Mouse (Mus musculus) MEL-GATA-1-ER (cell line): ENCODE measurements around the gene Fam3c.
"Not testable (repeated sequence)": the region's sequence is repeated elsewhere in the genome, so short reads cannot be mapped to it uniquely, and the experiment has no call there.

ENCODE experiments used
- DNase-seq: peaks from one replicate; pipeline ENCODE4 v3.0.0-alpha.2; 2012; ENCODE audit warnings: low read depth; ENCODE audit errors: extremely low read depth

Fam3c gene

DNA sequence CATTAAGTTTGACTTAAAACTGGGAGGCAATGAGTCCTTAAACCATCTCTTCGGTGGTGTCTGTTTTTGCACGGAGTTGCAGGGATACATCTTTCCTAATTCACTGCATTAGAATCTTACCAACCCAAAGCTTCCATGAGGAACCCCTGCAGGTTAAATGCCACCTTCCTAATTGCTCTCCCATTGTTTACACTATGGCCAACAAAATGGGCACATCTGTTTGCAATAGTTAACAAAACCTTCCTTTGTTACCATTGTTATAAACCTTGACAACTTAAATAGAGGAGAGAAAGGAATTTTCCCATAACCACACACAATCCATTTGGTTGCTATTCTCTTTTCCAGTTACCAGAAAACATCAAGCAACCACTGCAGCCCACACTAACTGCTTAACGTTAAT is 62.1 kb downstream of the Fam3c start:
- no peak for DNase-seq

DNA sequence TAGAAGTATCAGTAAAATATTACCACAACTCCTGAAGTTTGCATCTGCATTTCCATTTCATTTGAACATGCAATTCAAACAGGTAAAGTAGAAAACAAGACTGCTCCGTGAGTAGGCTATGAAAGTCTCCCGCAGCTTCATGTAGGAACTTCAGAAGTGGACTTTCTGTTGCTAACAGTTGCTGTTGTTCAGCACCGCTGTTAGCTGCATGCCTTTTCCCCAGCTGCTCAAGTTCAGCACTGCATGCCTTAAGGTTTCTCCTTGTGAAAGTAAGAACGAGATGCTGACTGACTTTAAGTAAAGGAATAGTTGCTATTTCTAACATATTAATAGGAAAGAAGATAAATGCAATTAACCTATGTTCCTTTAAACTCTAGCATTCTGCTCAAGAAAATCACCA is 64.0 kb downstream of the Fam3c start:
- DNase-seq, result no peak

DNA sequence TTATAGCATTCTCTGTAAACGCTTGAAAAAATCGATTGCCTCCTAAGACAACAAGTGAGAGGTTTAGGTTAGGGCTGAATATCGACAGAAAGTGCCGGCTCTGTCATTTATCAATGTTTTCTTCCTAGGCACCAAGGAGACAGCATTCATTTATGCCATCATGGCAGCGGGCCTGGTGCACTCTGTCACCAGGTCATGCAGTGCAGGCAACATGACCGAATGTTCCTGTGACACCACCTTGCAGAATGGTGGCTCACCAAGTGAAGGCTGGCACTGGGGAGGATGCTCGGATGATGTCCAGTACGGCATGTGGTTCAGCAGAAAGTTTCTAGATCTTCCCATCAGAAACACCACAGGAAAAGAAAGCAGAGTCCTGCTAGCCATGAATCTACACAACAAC is 65.3 kb downstream of the Fam3c start:
- DNase-seq, result no peak

DNA sequence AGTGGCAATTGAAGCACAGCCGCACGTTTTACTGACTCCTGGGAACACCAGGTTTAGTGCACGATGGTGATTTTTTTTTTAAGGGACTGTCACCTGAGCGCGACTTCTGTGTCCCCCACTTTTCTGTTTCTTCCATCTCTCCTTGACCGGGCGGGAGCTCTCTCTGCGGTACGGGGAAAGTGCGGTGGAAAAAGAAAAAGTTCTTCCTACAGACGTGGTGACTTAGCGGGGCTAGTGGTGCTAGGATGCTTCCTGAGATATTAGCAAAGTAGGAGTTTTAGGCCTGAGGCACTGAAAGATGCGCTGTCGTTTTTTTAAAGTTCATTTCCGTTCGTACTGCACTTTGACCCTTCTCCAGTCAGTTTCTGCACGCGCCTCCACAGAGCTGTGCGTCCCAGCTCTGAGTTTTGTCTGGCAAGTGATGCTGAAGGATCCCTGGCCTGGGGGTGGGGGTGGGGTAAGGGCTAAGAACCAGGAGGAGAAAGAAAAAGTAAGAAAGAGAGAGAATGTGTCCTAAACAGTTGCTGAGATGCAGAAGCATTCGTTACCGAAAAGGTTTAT is 66.5 kb downstream of the Fam3c start:
- no peak for DNase-seq

DNA sequence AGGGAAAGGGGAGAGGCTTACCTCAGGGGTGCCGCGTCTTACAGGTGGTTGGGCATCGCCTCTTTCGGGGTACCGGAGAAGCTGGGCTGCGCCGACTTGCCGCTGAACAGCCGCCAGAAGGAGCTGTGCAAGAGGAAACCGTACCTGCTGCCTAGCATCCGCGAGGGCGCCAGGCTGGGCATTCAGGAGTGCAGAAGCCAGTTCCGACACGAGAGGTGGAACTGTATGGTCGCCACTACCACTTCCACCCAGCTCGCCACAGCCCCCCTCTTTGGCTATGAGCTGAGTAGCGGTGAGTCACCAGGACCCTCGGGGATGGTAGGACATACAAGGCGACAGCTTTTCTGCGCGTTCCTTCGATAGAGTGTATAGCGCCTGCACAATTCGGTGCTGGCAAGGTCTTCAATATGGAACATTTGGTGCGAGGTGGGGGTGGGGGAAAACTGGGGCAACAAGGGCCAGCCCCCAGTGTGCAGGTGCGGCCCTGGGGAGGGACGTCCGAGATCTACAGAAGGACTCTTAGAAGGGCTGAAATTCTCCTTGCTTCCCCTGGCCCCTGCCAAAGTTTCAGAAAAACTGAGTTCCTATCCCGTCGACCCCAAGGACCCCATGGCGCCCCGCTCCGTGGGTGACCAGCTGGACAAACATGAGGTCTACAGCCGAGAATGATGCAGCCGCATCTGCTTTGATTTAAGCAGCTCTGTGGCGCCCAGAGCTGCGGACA is 67.1 kb downstream of the Fam3c start:
- no peak for DNase-seq

DNA sequence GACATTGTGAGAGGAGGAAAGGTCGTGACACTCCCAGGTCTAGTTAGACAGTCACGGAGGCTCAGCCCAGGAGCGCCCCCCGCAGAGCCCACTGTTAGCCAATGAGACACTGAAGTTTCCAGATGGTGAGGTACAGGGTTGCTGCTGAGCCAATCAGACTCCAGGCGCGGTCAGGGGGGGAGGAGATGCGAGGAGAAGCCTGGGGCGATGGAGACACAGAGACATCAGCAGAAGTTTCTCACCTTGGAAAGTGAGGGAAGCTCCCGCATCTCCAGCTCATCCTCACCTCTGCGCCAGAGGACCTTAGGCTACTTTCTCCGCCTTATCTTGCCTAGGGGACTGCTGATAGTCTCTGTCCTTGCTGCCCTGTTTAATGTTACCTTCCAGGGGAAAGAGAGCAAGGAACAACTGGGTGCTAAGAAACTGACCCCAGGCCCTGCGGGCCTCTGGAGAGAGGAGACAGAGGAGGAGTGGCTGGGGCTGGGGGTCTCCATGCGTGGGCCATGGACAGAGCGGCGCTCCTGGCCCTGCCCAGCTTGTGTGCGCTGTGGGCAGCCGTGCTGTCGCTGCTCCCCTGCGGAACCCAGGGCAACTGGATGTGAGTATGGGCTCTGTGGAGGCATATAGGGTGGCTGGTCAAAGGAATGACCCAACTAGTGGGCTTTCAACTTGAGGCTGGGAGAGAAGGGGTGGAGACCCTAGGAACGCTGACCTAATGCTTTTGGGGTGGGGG is 67.9 kb downstream of the Fam3c start, which contains the start of gene Wnt16:
Gene Wnt16, plus strand, starts transcription at position 224 of the 733 bp plus-strand sequence.
- no peak for DNase-seq

DNA sequence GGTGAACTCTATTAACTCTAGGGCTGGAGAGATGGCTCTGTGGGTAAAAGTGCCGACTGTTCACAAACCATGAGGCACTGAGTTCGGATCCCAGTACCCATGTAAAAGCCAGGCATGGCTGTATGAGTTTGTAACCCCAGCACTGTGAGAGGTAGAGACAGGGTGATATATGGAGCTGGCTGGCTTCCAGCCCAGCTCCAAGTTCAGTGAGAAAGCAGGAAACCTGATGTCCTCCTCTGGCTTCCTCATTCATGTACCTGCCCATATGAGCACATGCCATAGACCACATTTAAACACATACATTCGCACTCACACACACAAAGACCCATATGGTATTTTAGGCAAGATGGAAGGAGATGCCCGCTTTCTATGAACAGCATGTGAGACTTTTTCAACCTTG is 73.6 kb downstream of the Fam3c start:
- no peak for DNase-seq

DNA sequence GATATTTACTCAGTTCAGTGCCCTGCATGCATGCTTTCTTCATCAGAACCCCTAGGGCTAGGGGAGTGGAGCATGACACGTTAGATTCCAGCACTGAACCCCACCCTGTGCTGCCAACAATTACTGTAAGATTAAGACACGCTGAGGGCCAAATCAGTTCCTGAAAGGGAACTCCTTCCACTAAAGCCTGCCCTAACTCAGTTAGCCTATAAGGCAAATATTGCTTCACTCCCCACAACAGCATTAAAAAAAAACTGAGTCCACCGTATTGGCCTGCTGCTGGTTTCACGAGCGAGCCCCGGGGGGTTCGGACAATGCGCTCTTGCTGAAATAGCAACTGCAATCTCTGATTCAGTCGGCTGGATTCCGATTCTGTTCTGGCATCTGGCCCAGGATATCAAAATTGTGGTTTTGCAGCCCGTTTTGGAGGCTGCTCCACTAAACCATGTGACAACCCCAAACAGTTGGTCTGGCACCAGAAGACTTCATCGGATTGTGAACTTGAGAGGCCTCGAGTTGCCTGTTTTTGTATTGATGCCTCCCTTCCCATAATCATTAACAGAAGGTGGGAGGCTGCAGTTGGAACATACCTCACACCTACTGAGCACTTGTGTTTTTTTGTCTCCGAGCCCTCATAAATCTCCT is 75.7 kb downstream of the Fam3c start:
- no peak for DNase-seq

DNA sequence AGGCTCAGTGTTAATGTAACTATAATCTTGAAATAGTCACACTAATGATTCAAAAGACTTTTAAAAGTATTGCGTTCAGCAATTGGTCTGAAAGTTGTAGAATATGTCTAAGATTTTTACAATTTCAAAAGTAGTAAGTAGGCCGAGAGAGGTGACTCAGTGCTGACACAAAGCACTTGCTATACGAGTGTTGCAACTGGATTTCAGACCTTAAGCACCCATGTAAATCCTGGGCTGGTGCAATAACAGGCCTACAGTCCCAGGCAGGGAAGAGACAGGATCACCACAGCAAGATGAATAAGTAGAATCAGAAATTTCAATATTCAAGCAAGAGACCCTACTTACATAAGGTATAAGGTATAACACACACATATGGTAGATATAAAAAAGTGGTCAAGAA is 78.1 kb downstream of the Fam3c start:
- no peak for DNase-seq

DNA sequence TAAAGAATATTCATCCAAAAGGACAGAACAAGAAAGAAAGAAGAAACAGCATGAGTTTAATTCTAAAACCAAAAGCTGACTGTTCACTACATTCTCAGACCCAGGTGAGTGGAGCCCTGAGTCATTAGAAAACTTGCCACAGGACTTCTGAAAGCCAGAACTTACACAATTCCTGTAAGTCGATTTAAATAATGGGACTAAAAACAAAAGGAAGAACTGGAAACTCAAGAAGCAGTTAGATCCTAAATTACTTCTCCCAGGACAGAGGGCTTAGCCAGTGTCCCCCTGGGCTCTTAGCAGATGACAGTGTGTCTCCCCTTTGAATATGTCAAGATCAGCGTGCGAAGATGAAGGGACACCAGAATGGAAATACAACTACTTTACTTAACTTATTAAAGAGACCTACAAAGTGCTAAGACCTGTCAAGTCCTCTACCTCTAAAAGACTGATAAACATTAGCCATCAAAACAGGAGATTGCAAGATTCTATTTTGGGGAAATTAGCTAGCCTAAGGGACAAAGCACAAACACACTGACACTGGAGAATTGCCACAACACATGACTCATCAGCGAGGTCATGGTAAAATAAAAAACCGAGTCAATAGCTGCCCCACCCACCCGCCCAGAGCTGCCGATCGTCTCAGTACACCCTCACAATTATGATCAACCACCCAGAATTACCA is 86.1 kb downstream of the Fam3c start:
- DNase-seq, result no peak

DNA sequence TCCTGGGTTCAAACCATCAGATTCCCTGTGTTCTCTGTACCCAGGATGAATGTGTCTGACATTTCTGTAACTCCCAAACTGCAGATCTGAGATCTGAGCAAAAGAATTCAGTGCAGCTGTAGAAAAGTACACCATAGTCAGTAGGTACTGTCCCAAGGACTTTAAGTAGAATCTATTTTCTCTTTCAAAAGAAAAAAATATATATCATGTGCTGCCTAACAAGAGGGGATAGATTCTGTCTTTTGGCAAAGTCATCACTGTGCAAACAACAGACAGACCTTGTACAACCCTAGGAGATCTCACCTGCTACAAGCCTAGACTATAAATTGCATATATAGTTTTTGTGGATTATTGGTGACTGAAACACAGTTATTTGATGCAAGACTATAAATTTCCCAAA is 87.4 kb downstream of the Fam3c start:
- DNase-seq, result no peak

DNA sequence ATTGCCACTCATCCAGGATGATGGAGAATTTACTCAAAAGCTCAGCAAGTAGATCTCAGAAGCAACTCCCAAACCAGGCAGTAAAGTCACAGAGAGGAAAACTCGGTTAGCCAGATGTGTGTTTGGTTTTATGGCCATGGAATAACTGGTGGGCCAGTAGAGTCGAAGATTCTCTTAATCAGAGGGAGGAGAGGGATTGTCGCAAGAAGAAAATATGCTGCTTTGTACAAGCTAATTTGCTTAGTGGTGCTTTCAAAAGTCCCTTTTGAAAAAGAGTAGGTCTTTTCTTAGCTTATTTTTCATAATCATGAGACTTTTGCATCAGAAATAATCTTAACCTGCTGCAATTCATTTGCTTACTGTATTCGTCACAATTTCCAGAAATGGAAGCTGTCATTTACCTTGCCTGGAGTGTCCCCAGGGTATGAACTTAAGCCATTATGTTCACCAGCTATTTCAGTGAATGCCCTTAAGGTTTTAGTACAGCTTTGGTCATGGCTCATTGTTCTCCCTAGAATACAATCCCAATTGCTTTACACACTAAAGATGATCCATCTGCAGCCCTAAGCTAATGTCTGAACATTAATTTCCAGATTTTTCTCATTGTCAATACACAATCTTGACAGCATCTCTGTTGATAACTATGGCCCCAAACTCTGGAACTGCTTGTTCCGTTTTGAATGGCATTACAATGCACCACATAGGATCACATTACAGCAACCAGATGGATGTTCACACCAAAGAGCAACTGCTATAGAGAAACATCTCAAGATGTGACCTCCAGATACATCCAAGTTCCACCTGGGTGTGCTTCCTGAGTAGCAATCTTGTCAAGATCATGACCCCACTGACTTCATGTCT is 88.0 kb downstream of the Fam3c start:
- no peak for DNase-seq

DNA sequence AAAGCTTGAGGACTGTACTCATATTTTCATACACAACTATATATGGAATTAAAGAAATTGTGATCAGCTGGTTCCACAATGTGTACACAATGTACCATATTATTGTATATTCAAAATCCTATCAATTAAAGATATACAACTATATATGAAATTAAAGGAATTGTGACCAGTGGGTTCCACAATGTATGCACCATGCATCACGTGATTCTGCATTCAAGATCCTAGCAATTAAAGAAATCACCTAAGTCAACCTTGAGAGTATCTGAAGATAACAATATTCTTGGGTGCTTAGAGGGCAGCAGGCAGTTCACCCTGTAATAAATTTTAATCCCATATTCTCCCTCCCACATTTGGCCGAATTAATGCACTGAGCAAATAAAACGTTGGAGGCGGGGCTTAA is 90.0 kb downstream of the Fam3c start:
- no peak for DNase-seq

DNA sequence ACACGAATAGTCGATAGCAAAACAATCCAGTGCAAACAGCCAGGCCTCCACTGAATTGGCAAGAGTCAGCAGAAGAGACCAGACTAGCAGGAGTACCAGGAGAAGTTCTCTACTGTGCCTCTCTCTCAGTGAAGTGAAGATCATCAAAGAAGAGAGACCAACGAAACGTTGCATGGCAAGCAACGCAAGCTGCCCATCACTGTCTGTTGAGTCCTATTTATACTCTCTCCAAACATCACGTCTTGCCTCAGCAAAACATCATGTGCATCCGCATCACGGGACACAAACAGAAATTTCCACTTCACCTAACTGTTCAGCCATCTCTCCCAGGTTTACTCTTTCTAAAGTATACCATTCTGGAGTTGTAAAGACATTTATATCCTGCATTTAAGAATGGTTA is 91.9 kb downstream of the Fam3c start:
- not testable (repeated sequence) for DNase-seq

DNA sequence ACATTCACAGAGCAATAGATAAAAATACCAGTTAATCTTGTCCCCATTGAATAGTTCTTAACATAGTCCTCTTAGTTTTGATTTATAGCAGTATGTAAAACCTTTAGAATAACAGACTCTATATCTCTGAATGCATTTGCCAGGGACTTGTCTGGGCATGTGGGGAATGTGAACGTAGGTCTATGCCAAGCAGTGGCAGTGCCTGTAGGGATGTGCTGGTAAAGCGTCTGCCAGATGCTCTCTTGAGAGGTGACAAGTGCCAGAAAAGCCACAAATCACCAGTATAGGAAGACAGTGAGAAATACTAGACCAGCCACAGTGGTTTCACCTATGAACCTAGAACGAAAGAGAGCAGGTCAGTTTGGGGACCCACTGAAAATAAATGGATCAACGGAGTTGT is 93.5 kb downstream of the Fam3c start:
- no peak for DNase-seq

DNA sequence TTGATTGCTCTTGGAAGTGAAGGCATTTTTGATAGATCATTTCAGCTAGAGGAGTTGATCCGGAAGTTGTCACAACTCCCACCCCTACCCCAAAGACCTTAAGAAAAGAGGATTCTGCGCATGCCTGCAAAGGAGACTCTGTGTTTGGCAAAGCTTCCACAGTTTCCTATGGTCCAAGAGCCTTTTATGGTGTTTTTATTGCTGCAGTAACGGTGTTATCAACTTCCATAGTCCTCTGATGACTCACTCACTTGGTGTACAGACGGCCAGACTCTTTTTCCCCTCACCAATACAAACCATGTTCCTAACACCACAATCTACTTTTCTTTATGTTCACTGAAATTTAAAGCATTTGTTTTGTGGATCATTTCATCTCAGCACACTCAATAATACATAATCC is 97.3 kb downstream of the Fam3c start:
- DNase-seq, result no peak
